Mouse (Mus musculus): Measurements from ENCODE around the gene Slc7a6. TPM values are rescaled to one million over a fixed set of nuclear protein-coding genes. Genes with fewer than 3 reads are reported as not detected.
"Not testable (repeated sequence)": the region's sequence is repeated elsewhere in the genome, so short reads cannot be mapped to it uniquely, and the experiment has no call there.

Slc7a6 gene
- polyA plus RNA-seq, 1 experiment from 2014 or later, result 69.2 TPM

DNA sequence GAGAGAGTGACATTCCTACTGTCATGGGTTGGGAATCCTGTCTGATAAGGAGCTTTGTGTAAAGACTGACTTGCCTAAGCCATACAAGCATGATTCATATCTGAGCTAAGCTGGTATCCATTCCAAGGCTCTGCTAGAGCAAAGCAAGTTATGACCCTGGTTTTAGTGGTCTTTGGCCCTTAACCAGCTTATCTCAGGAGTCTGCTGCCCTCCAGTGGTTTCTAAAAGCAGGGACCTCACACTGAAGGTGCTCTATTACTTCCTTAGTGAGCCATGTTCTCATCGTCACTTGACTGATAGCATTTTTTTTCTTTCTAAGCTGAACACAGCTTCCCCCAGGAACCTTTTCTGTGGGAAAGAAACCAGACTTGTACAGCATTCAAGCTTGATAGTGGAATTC lies 30.1 kb downstream of the Slc7a6 start:
- Histone ChIP-seq H3K4me3 (no peak overlapping the region), H3K4me1 (no peaks in the 10 kb centered on the region), H3K27me3 (no peaks in the 10 kb centered on the region), H3K9me3 (no peaks in the 10 kb centered on the region), H3K27ac (replicated peaks) (no peak overlapping the region), H3K36me3 (peaks cover 86% of the 10 kb centered on the region), H3K9ac (replicated peaks) (no peak overlapping the region), H3K4me2 (replicated peaks) (no peak overlapping the region)
- 3% methylated on average over 1 of the region's 1 CpGs for WGBS
- ATAC-seq (replicated peaks), result no peak

- H3K4me3 ChIP-seq; H3K27ac ChIP-seq (replicated peaks); H3K9ac ChIP-seq (replicated peaks); ATAC-seq (replicated peaks); H3K4me1 ChIP-seq; H3K27me3 ChIP-seq; H3K9me3 ChIP-seq; H3K4me2 ChIP-seq (replicated peaks): not testable (repeated sequence)
- 91% methylated on average over 3 of the region's 3 CpGs for WGBS
- peaks cover 88% of the 10 kb centered on the region for H3K36me3 ChIP-seq
Measured at GRCm38 (mm10) chr8:106199596-106199995, 30.9 kb downstream of the Slc7a6 start.

- peak; percentile 71 for ATAC-seq (replicated peaks)
- peak overlapping the region; percentile 53 for H3K4me2 ChIP-seq (replicated peaks)
- peaks cover 17% of the 10 kb centered on the region for H3K4me1 ChIP-seq
- H3K36me3 ChIP-seq, result peaks cover 21% of the 10 kb centered on the region
- peak overlapping the region; percentile 96 for H3K27ac ChIP-seq (replicated peaks)
- under 1% methylated on average over 35 of the region's 35 CpGs for WGBS
- peak overlapping the region; percentile 98 for H3K4me3 ChIP-seq
- H3K9ac ChIP-seq (replicated peaks), result peak overlapping the region; percentile 87
- H3K9me3 ChIP-seq, result no peaks in the 10 kb centered on the region
- no peaks in the 10 kb centered on the region for H3K27me3 ChIP-seq
Measured at GRCm38 (mm10) chr8:106210035-106210731, 41.5 kb downstream of the Slc7a6 start.

- H3K4me1 ChIP-seq, result peaks cover 17% of the 10 kb centered on the region
- peak; percentile 99 for ATAC-seq (replicated peaks)
- under 1% methylated on average over 52 of the region's 52 CpGs for WGBS
- no peaks in the 10 kb centered on the region for H3K27me3 ChIP-seq
- peaks cover 17% of the 10 kb centered on the region for H3K36me3 ChIP-seq
- H3K4me2 ChIP-seq (replicated peaks), result peak within 1 kb of the TSS; percentile 53
- peak within 1 kb of the TSS; percentile 96 for H3K27ac ChIP-seq (replicated peaks)
- peak within 1 kb of the TSS; percentile 87 for H3K9ac ChIP-seq (replicated peaks)
- no peaks in the 10 kb centered on the region for H3K9me3 ChIP-seq
- peak within 1 kb of the TSS; percentile 98 for H3K4me3 ChIP-seq
Measured at GRCm38 (mm10) chr8:106210821-106211345, 42.2 kb downstream of the Slc7a6 start, which contains the start of the genes Slc7a6os and Prmt7. Slc7a6os (minus strand) TSS chr8:106210935. Prmt7 (plus strand) TSS chr8:106210936.

GRCm38 (mm10) chr8:106211421-106211820 lies 42.8 kb downstream of the Slc7a6 start:
- no peak for ATAC-seq (replicated peaks)
- peak overlapping the region; percentile 53 for H3K4me2 ChIP-seq (replicated peaks)
- peaks cover 15% of the 10 kb centered on the region for H3K36me3 ChIP-seq
- H3K9ac ChIP-seq (replicated peaks), result peak overlapping the region; percentile 87
- no peaks in the 10 kb centered on the region for H3K27me3 ChIP-seq
- H3K9me3 ChIP-seq, result no peaks in the 10 kb centered on the region
- H3K4me1 ChIP-seq, result peaks cover 17% of the 10 kb centered on the region
- WGBS, result 5% methylated on average over 13 of the region's 13 CpGs
- H3K27ac ChIP-seq (replicated peaks), result peak overlapping the region; percentile 96
- H3K4me3 ChIP-seq, result peak overlapping the region; percentile 98

GRCm38 (mm10) chr8:106213959-106214358 lies 45.3 kb downstream of the Slc7a6 start:
- H3K4me3 ChIP-seq, result no peak overlapping the region
- WGBS, result 93% methylated on average over 3 of the region's 3 CpGs
- H3K9me3 ChIP-seq, result no peaks in the 10 kb centered on the region
- no peak overlapping the region for H3K9ac ChIP-seq (replicated peaks)
- H3K27ac ChIP-seq (replicated peaks), result no peak overlapping the region
- ATAC-seq (replicated peaks), result no peak
- H3K27me3 ChIP-seq, result no peaks in the 10 kb centered on the region
- peaks cover 17% of the 10 kb centered on the region for H3K4me1 ChIP-seq
- no peak overlapping the region for H3K4me2 ChIP-seq (replicated peaks)
- peaks cover 23% of the 10 kb centered on the region for H3K36me3 ChIP-seq

GRCm38 (mm10) chr8:106219620-106220019 lies 51.0 kb downstream of the Slc7a6 start:
- Histone ChIP-seq H3K27me3 (no peaks in the 10 kb centered on the region), H3K27ac (replicated peaks) (no peak overlapping the region), H3K4me3 (no peak overlapping the region), H3K4me1 (no peaks in the 10 kb centered on the region), H3K36me3 (peaks cover 50% of the 10 kb centered on the region), H3K9me3 (no peaks in the 10 kb centered on the region), H3K9ac (replicated peaks) (no peak overlapping the region), H3K4me2 (replicated peaks) (no peak overlapping the region)
- 92% methylated on average over 3 of the region's 3 CpGs for WGBS
- ATAC-seq (replicated peaks), result no peak

DNA sequence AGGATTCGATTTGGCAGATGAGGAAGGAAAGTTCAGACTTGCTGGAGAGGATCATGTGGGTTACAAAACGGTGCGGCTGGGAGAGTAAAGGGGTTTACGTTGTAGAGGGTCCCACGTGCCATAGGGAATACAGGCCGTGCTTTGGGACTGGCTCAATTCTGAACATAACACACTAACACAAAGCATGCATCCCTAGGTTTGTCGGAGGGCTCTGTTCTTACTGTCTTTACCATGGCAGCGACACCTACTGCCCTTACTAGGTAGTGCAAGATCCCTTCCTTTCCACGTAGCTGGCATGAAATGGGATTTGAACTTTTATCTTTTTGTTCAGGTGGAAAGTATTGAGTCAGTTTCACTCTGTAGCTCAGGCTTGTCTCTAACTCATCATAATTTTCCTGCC lies 57.9 kb downstream of the Slc7a6 start:
- Histone ChIP-seq H3K27me3 (no peaks in the 10 kb centered on the region), H3K27ac (replicated peaks) (no peak overlapping the region), H3K4me1 (no peaks in the 10 kb centered on the region), H3K36me3 (peaks cover 31% of the 10 kb centered on the region), H3K4me3 (no peak overlapping the region), H3K9me3 (no peaks in the 10 kb centered on the region), H3K9ac (replicated peaks) (no peak overlapping the region), H3K4me2 (replicated peaks) (no peak overlapping the region)
- 37% methylated on average over 9 of the region's 9 CpGs for WGBS
- ATAC-seq (replicated peaks), result no peak

GRCm38 (mm10) chr8:106231536-106231935 lies 62.9 kb downstream of the Slc7a6 start:
- no peak overlapping the region for H3K27ac ChIP-seq (replicated peaks)
- WGBS, result 94% methylated on average over 7 of the region's 7 CpGs
- H3K9me3 ChIP-seq, result no peaks in the 10 kb centered on the region
- no peak overlapping the region for H3K4me2 ChIP-seq (replicated peaks)
- H3K9ac ChIP-seq (replicated peaks), result no peak overlapping the region
- H3K27me3 ChIP-seq, result no peaks in the 10 kb centered on the region
- no peak for ATAC-seq (replicated peaks)
- no peak overlapping the region for H3K4me3 ChIP-seq
- H3K4me1 ChIP-seq, result no peaks in the 10 kb centered on the region
- H3K36me3 ChIP-seq, result peaks cover 30% of the 10 kb centered on the region

- H3K27me3 ChIP-seq, result no peaks in the 10 kb centered on the region
- H3K9ac ChIP-seq (replicated peaks), result no peak overlapping the region
- peaks cover 40% of the 10 kb centered on the region for H3K36me3 ChIP-seq
- no peaks in the 10 kb centered on the region for H3K9me3 ChIP-seq
- H3K4me2 ChIP-seq (replicated peaks), result no peak overlapping the region
- H3K27ac ChIP-seq (replicated peaks), result no peak overlapping the region
- no peak overlapping the region for H3K4me3 ChIP-seq
- no peak for ATAC-seq (replicated peaks)
- no peaks in the 10 kb centered on the region for H3K4me1 ChIP-seq
- WGBS, result 88% methylated on average over 3 of the region's 3 CpGs
Measured at GRCm38 (mm10) chr8:106232751-106233150, 64.1 kb downstream of the Slc7a6 start.

GRCm38 (mm10) chr8:106234567-106235261 lies 66.1 kb downstream of the Slc7a6 start:
- ATAC-seq (replicated peaks), result no peak
- Histone ChIP-seq H3K4me2 (replicated peaks) (no peak overlapping the region), H3K4me1 (no peaks in the 10 kb centered on the region), H3K9ac (replicated peaks) (no peak overlapping the region), H3K27me3 (no peaks in the 10 kb centered on the region), H3K36me3 (peaks cover 37% of the 10 kb centered on the region), H3K9me3 (no peaks in the 10 kb centered on the region), H3K27ac (replicated peaks) (no peak overlapping the region), H3K4me3 (no peak overlapping the region)
- 92% methylated on average over 17 of the region's 17 CpGs for WGBS

GRCm38 (mm10) chr8:106237106-106237505 lies 68.4 kb downstream of the Slc7a6 start:
- Histone ChIP-seq H3K4me3 (no peak overlapping the region), H3K27ac (replicated peaks) (no peak overlapping the region), H3K27me3 (no peaks in the 10 kb centered on the region), H3K4me1 (no peaks in the 10 kb centered on the region), H3K9ac (replicated peaks) (no peak overlapping the region), H3K9me3 (no peaks in the 10 kb centered on the region), H3K36me3 (peaks cover 40% of the 10 kb centered on the region), H3K4me2 (replicated peaks) (no peak overlapping the region)
- 90% methylated on average over 5 of the region's 5 CpGs for WGBS
- no peak for ATAC-seq (replicated peaks)
